24 mouse cellular contexts compared by ENCODE assay signal in genomic region chr3:78999803-79000202, GRCm38 (mm10).
A peak's percentile ranks its signal among the peaks of the same experiment; 100 is the strongest.
DNase-seq lines count a peak whose midpoint lies in the region; ATAC-seq and TF ChIP-seq lines count a peak whose summit lies in the region.
"Had no signal": no experiment of that assay in that cellular context is flagged by ENCODE, and none has a peak within 500 bp of the region (broad histone marks: within the 10 kb centered on the region; RNA-seq: fewer than 3 reads in every experiment).

No protein-coding gene starts in this region.

- H3K4me3 ChIP-seq in kidney, adult 2 months (ENCODE audit: insufficient read depth, low read depth, low read length) = no peak overlapping the region
- H3K4me3 ChIP-seq in MEL (ENCODE audit: control insufficient read depth in 1 of 2, insufficient read depth in 1 of 2, low read depth in 2 of 2, low read length in 2 of 2) = no peak overlapping the region
- H3K4me3 ChIP-seq in hindbrain, embryonic 13.5 days = no peak overlapping the region
- H3K4me3 ChIP-seq: embryonic facial prominence, embryonic 13.5 days; embryonic facial prominence, embryonic 15.5 days; erythroblast, embryonic 14.5 days; forebrain, embryonic 10.5 days; forebrain, embryonic 12.5 days had no signal

- no peak for ATAC-seq in hindbrain, embryonic 13.5 days (ENCODE audit: low FRiP score)
- ATAC-seq: activated CD4-positive, CD25-positive, alpha-beta regulatory T cell, adult 4 months; forebrain, embryonic 14.5 days had no signal

- no peaks in the 10 kb centered on the region for H3K36me3 ChIP-seq in kidney, adult 2 months (ENCODE audit: control insufficient read depth, insufficient read depth, low read length)
- peaks cover 0 to 27% of the 10 kb centered on the region in 2 experiments; a peak in 2 of 4 replicates for H3K36me3 ChIP-seq in MEL (ENCODE audit: control insufficient read depth in 1 of 2, insufficient read depth in 2 of 2, low read length in 2 of 2)
- H3K36me3 ChIP-seq in hindbrain, embryonic 13.5 days = no peaks in the 10 kb centered on the region
- H3K36me3 ChIP-seq: embryonic facial prominence, embryonic 13.5 days; embryonic facial prominence, embryonic 15.5 days; forebrain, embryonic 10.5 days; forebrain, embryonic 12.5 days had no signal

- H3K9me3 ChIP-seq in MEL (replicated peaks; ENCODE audit: insufficient read depth, low read length) = no peaks in the 10 kb centered on the region
- H3K9me3 ChIP-seq in hindbrain, embryonic 13.5 days = no peaks in the 10 kb centered on the region
- H3K9me3 ChIP-seq: embryonic facial prominence, embryonic 13.5 days; embryonic facial prominence, embryonic 15.5 days; forebrain, embryonic 10.5 days; forebrain, embryonic 12.5 days had no signal

- H3K27ac ChIP-seq in kidney, adult 2 months (ENCODE audit: insufficient read depth, low read depth, low read length) = peak overlapping the region; percentile 7; the same call in 1 of the 2 replicates
- no peak overlapping the region for H3K27ac ChIP-seq in MEL (ENCODE audit: control insufficient read depth, low read depth, low read length)
- H3K27ac ChIP-seq in hindbrain, embryonic 13.5 days = no peak overlapping the region
- H3K27ac ChIP-seq: embryonic facial prominence, embryonic 13.5 days; embryonic facial prominence, embryonic 15.5 days; forebrain, embryonic 10.5 days; forebrain, embryonic 12.5 days had no signal

- no peaks in the 10 kb centered on the region for H3K27me3 ChIP-seq in kidney, adult 2 months (replicated peaks; ENCODE audit: control insufficient read depth, insufficient read depth, low read length)
- no peaks in the 10 kb centered on the region for H3K27me3 ChIP-seq in MEL (ENCODE audit: control insufficient read depth in 1 of 2, insufficient read depth in 2 of 2, low read length in 2 of 2)
- H3K27me3 ChIP-seq in hindbrain, embryonic 13.5 days = no peaks in the 10 kb centered on the region
- H3K27me3 ChIP-seq: embryonic facial prominence, embryonic 13.5 days; embryonic facial prominence, embryonic 15.5 days; forebrain, embryonic 12.5 days; Patski had no signal

- TF ChIP-seq EP300 in MEL (IDR thresholded peaks at IDR 0.05; ENCODE audit: low read depth in 1 of 2, low read length in 2 of 2) = no peak

- WGBS in kidney, adult 2 months = 85% methylated on average over 3 of the region's 3 CpGs
- WGBS in hindbrain, embryonic 13.5 days = 79% methylated on average over 3 of the region's 3 CpGs

- no peak for DNase-seq in kidney, adult 2 months
- no peak for DNase-seq in kidney, postnatal 4 days
- peak; percentile 17 for DNase-seq in MEL (ENCODE audit: low read depth, low spot score)
- DNase-seq in brain, embryonic 14.5 days (ENCODE audit: low read depth) = peak; percentile 9
- no peak for DNase-seq in thymus, postnatal 14 days
- DNase-seq: adrenal gland, adult 8-10 months; adrenal gland, postnatal 14 days; adrenal gland, postnatal 36 days; cerebellum, adult 11 months; cerebellum, adult 18-20 months; cerebellum, adult 8-10 months; cerebellum, adult 9-11 months; cerebellum, postnatal 14 days; cerebellum, postnatal 36 days; embryo, embryonic 11 days had no signal

- TF ChIP-seq POLR2A in kidney, adult 2 months (IDR thresholded peaks at IDR 0.05; ENCODE audit: low read depth, low read length) = no peak
- TF ChIP-seq POLR2A in MEL (IDR thresholded peaks at IDR 0.05; ENCODE audit: control insufficient read depth in 1 of 2, insufficient read depth in 1 of 2, low read depth in 1 of 2, low read length in 2 of 2, poor library complexity in 1 of 2) = no peak
- no peak for TF ChIP-seq POLR2A in brain, embryonic 14.5 days (IDR thresholded peaks at IDR 0.05; ENCODE audit: borderline replicate concordance, extremely low read depth, insufficient read depth, insufficient read length, poor library complexity, severe bottlenecking)

- no peak for TF ChIP-seq CTCF in kidney, adult 2 months (conservative IDR thresholded peaks at IDR 0.05; ENCODE audit: insufficient read depth, insufficient read length, low read depth, low read length)
- no peak for TF ChIP-seq CTCF in MEL (IDR thresholded peaks at IDR 0.05 in 2 of 3, conservative IDR thresholded peaks at IDR 0.05 in 1 of 3; ENCODE audit: control insufficient read depth in 1 of 3, insufficient read depth in 1 of 3, low read depth in 2 of 3, low read length in 3 of 3, poor library complexity in 1 of 3, severe bottlenecking in 1 of 3)
- TF ChIP-seq CTCF in brain, embryonic 14.5 days (IDR thresholded peaks at IDR 0.05; ENCODE audit: borderline replicate concordance, extremely low read depth, insufficient read depth, insufficient read length) = no peak

- no peak for TF ChIP-seq RAD21 in MEL (IDR thresholded peaks at IDR 0.05; ENCODE audit: low read depth, low read length)

- H3K4me2 ChIP-seq in hindbrain, embryonic 13.5 days = no peak overlapping the region
- H3K4me2 ChIP-seq: embryonic facial prominence, embryonic 13.5 days; embryonic facial prominence, embryonic 15.5 days; forebrain, embryonic 12.5 days had no signal

- H3K4me1 ChIP-seq in kidney, adult 2 months (ENCODE audit: control insufficient read depth, insufficient read depth, low read length) = no peaks in the 10 kb centered on the region
- peaks cover 20 to 29% of the 10 kb centered on the region in 2 experiments for H3K4me1 ChIP-seq in MEL (ENCODE audit: control insufficient read depth in 1 of 2, insufficient read depth in 2 of 2, low read length in 2 of 2)
- H3K4me1 ChIP-seq in hindbrain, embryonic 13.5 days (replicated peaks) = no peaks in the 10 kb centered on the region
- H3K4me1 ChIP-seq: embryonic facial prominence, embryonic 13.5 days; embryonic facial prominence, embryonic 15.5 days; forebrain, embryonic 10.5 days; forebrain, embryonic 12.5 days had no signal

- no peaks in the 10 kb centered on the region for H3K79me2 ChIP-seq in MEL (ENCODE audit: control insufficient read depth, insufficient read depth, low read length, poor library complexity)

- H3K9ac ChIP-seq in MEL (ENCODE audit: control insufficient read depth, low read depth, low read length, poor library complexity, severe bottlenecking) = no peak overlapping the region
- H3K9ac ChIP-seq in hindbrain, embryonic 13.5 days = no peak overlapping the region
- H3K9ac ChIP-seq: embryonic facial prominence, embryonic 13.5 days; embryonic facial prominence, embryonic 15.5 days; forebrain, embryonic 12.5 days had no signal

TF ChIP-seq in MEL, 35 proteins besides CTCF, POLR2A, EP300 and RAD21:
- TF ChIP-seq ETS1 (IDR thresholded peaks at IDR 0.05; ENCODE audit: low read depth, low read length) = peak; percentile 19; the same call in 1 of the 2 replicates
- TF ChIP-seq MEF2A (IDR thresholded peaks at IDR 0.05; ENCODE audit: extremely low read depth, insufficient replicate concordance, low read depth, low read length, poor library complexity, severe bottlenecking) = no peak
- TF ChIP-seq KAT2A (conservative IDR thresholded peaks at IDR 0.05; ENCODE audit: low read depth, low read length) = no peak
- peak; percentile 74; the same call in 1 of the 2 replicates for TF ChIP-seq TBP (IDR thresholded peaks at IDR 0.05; ENCODE audit: low read depth, low read length)
- 0 out of 2 replicates have a peak, but pooled peaks have one; percentile 25 for TF ChIP-seq ZMIZ1 (IDR thresholded peaks at IDR 0.05; ENCODE audit: low read depth, low read length)
TF ChIP-seq in MEL: peak in this region for 3.

Comparison
In these comparisons a context has a peak if more than half of its experiments do, and no peak if none do; other contexts are left out.
1. DNase-seq: peak in MEL (single experiment) and brain, embryonic 14.5 days (single experiment); none in kidney, adult 2 months (single experiment), kidney, postnatal 4 days (0 of 2) and thymus, postnatal 14 days (single experiment).